Mouse (Mus musculus): ENCODE data around the gene Rab1b.
"Not testable (repeated sequence)": the region's sequence is repeated elsewhere in the genome, so short reads cannot be mapped to it uniquely, and the experiment has no call there.

The Rab1b gene

GRCm38 (mm10) chr19:5106731-5107191 is at the start of gene Rab1b:
Gene Rab1b (minus strand): TSS chr19:5107072.
- in situ Hi-C loops (cut with MboI; ENCODE audit: unreplicated experiment in 2 of 2) = no loop called here

GRCm38 (mm10) chr19:5152261-5152660 is 45.4 kb upstream of the Rab1b start:
- in situ Hi-C loops (cut with MboI; ENCODE audit: unreplicated experiment in 2 of 2) = no loop called here

DNA sequence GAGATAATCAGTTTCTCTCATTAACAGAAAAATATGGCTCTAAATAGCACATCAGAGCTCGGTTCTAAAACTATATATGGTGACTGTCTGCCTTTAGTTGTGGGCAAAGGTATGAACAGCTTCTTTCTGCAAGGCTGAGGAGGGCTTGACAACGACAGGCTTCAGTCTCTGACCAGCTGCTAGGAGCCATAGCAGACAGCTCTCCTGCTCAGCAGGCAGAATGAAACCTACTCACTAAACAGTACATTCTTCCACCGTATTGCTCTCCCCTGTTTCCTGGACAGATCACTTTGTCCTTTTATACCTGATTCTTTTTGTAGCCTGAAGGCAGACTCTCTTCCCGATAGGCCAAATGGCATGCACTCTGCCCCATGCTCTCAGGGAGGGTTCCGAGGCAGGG is 44.9 kb upstream of the Rab1b start:
- in situ Hi-C loops (cut with MboI; ENCODE audit: unreplicated experiment in 2 of 2) = no loop called here

- in situ Hi-C loops (cut with MboI; ENCODE audit: unreplicated experiment in 2 of 2) = no loop called here
Measured at GRCm38 (mm10) chr19:5151331-5151730, 44.5 kb upstream of the Rab1b start.

GRCm38 (mm10) chr19:5150358-5150757 is 43.5 kb upstream of the Rab1b start:
- in situ Hi-C loops (cut with MboI; ENCODE audit: unreplicated experiment in 2 of 2) = no loop called here

DNA sequence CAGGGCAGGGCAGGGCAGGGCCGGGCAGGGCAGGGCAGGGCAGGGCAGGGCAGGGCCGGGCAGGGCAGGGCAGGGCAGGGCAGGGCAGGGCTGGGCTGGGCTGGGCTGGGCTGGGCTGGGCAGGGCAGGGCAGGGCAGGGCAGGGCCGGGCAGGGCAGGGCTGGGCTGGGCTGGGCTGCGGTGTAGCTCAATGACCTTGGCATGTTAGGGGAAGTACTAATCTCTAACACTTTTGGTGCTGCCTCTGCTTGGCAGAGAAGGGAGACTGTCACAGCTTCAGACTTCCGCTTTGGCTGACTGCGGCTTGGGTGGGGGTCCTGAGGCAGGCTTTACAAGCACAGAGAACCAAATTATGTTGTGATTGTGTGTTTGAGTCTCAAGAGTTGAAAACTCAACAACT is 42.2 kb upstream of the Rab1b start:
- in situ Hi-C loops (cut with MboI; ENCODE audit: unreplicated experiment in 2 of 2) = not testable (repeated sequence)

DNA sequence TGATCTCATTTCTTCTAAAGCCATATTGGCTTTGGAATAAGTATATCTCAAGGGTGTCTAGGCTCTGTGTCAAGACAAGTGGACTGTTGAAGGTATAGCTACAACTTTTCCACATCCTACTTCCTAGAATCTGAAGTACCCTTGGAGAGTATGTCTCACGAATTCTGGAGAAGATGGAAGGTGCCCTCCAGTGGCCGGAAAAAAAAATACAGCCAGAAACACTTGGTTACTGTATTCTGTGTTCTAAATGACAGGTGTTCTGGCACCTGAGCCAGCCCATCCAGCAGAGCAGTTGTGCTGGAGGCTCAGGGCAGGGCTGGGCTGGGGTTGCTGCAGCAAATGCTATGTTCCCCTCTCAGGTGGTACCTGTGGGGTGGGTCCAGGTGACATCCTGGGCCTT is 32.8 kb upstream of the Rab1b start:
- in situ Hi-C loops (cut with MboI; ENCODE audit: unreplicated experiment in 2 of 2) = loop anchor here (5.0 kb wide), 2 partner anchors 47 to 52 kb away; partner anchors contain the start of genes Tmem151a (in 1 of the 2) and Yif1a (in 1 of the 2)

- in situ Hi-C loops (cut with MboI; ENCODE audit: unreplicated experiment in 2 of 2) = no loop called here
Measured at GRCm38 (mm10) chr19:5131237-5131636, 24.4 kb upstream of the Rab1b start.

GRCm38 (mm10) chr19:5129770-5130169 is 22.9 kb upstream of the Rab1b start:
- in situ Hi-C loops (cut with MboI; ENCODE audit: unreplicated experiment in 2 of 2) = no loop called here

- in situ Hi-C loops (cut with MboI; ENCODE audit: unreplicated experiment in 2 of 2) = no loop called here
Measured at GRCm38 (mm10) chr19:5124055-5124614, 17.3 kb upstream of the Rab1b start.

DNA sequence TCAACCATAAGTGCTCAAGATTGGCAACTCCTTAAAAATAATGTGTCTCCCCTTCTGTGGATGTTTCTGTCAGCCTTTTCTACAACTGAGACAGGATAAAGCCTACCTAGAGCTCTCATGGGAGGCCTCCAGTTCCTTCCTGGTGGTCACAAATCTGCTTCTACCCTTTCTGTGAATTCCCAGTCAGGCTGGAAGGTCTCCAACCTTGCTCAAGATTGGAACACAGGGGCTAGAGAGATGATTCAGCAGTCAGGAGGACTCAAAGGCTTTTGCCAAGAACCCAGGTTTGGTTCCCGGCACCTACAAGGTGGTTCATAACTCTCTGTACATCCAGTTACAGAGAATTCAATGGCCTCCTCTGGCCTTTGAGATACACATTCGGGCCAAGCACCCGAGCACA is 16.4 kb upstream of the Rab1b start:
- in situ Hi-C loops (cut with MboI; ENCODE audit: unreplicated experiment in 2 of 2) = no loop called here

DNA sequence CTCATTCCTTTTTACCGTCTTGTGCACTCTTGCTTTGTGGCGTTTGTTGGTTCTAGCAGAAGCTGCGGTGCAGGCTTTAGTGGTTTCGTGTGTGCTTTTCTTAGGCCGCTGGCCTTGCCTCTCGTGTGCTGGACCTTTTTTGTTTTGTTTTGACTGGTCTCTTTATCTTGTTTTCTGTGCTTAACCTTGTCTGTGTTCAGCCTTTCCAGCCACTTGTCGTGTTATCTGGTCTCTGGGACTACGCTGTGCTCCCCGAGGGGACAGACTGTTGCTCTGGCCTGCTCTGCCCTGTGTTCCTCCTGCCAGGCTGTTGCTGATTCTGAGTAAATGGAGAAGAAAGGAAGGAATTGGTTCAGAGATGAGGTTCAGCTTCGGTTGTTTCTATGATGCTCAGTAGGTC is 15.6 kb upstream of the Rab1b start:
- in situ Hi-C loops (cut with MboI; ENCODE audit: unreplicated experiment in 2 of 2) = no loop called here

DNA sequence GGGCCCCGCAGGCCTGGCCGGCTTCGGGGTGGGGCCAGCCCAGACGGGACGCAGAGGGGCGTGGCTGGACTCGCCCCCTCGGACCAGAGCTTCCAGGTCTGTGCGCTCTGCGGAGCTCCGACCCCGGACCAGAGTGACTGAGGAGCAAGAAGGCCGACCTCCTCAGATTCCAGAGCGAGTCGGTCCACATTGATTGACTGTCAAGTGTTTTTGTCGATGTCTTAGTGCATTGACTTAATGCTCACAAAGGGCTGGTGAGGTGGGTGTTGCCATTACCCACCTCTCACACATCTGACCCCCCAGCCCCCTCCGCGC is 11.5 kb upstream of the Rab1b start, which contains the start of gene Klc2:
Gene Klc2 (minus strand): TSS at position 177 of the 315 bp plus-strand sequence.
- in situ Hi-C loops (cut with MboI; ENCODE audit: unreplicated experiment in 2 of 2) = no loop called here

- in situ Hi-C loops (cut with MboI; ENCODE audit: unreplicated experiment in 2 of 2) = no loop called here
Measured at GRCm38 (mm10) chr19:5117494-5118383, 10.9 kb upstream of the Rab1b start.

GRCm38 (mm10) chr19:5113783-5114182 is 6.9 kb upstream of the Rab1b start:
- in situ Hi-C loops (cut with MboI; ENCODE audit: unreplicated experiment in 2 of 2) = no loop called here

- in situ Hi-C loops (cut with MboI; ENCODE audit: unreplicated experiment in 2 of 2) = no loop called here
Measured at GRCm38 (mm10) chr19:5109659-5110453, 3.0 kb upstream of the Rab1b start.

- in situ Hi-C loops (cut with MboI; ENCODE audit: unreplicated experiment in 2 of 2) = no loop called here
Measured at GRCm38 (mm10) chr19:5108702-5109101, 1.8 kb upstream of the Rab1b start.

DNA sequence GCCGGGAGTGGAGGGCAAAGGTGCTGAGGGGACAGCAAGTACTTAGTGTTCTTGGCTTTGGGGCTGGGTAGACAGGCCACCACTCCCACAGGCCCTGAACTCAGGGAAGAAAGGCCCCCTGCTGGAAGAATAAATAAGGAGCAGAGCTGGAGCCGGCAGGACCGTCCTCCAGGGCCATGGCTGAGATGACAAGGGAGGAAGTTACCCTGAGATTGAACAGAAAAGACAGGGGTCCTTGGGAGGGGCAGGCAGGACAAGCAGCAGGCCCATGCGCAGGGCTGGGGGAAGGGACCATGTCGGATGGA is 1.4 kb upstream of the Rab1b start:
- in situ Hi-C loops (cut with MboI; ENCODE audit: unreplicated experiment in 2 of 2) = no loop called here

DNA sequence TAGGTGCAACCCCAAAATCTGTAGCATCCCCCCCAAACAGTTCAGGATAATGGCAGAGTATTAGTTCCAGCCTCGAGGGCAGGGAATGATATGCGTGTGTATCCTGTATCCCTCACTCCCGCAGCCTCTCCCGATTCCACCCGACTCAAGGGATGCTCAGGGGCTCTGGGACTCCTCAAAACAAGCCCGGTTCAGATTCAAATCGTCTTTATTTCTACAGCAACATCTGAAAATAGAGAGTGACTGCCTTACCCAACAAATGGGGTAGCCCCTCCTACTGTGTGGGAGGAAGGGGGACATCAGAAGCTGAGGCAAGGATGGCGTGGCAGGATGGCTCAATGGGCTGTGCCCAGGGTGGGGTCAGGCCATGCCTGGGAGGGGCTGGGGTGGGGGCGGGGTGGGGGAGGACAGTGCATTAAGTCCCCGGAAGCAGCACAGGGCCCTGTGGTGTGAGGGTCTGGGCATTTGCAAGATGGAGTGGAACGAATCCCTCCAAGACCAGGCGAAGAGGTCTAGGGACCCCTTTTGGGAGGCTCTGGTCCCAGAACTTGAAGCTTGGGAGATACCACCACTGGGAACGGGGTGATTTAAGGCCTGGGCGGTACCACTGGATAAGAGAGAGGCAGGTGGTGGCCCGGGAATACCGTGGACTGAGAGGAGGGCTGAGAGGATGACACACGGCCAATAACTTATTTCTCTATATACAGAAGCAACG is 841 bp upstream of the Rab1b start:
- in situ Hi-C loops (cut with MboI; ENCODE audit: unreplicated experiment in 2 of 2) = no loop called here

- in situ Hi-C loops (cut with MboI; ENCODE audit: unreplicated experiment in 2 of 2) = no loop called here
Measured at GRCm38 (mm10) chr19:5106074-5106473, 798 bp downstream of the Rab1b start.
